Mouse (Mus musculus) embryonic fibroblast, embryonic 13.5 days (primary cell): Measurements from ENCODE around the gene Ly6g5c.

Source experiments
- CTCF ChIP-seq: IDR thresholded peaks from 2 replicates; pipeline ENCODE4 v1.5.1; 2011; ENCODE audit warnings: mild to moderate bottlenecking, control low read depth, low read length, moderate library complexity, borderline replicate concordance; ENCODE audit not compliant: insufficient read depth
- POLR2A ChIP-seq: IDR thresholded peaks from 2 replicates; pipeline ENCODE4 v1.6.1; 2011; ENCODE audit warnings: low read depth, mild to moderate bottlenecking, control low read depth, low read length, moderate library complexity

GRCm38 (mm10) chr17:35140490-35140996, 32.5 kb downstream of the Ly6g5c start:
- TF ChIP-seq CTCF (no peak), POLR2A (no peak)
